Mouse (Mus musculus) myocyte (in vitro differentiated cells): ENCODE measurements at regions not wholly inside any gene's neighbourhood (a gene's known extent, or its start where the extent isn't known, plus 50 kb on each side); places are given as distances from the start of the nearest gene placed in this dataset.

ENCODE experiments used
- CEBPB ChIP-seq: IDR thresholded peaks from 2 replicates; pipeline ENCODE4 v1.6.1; 2011; ENCODE audit warnings: mild to moderate bottlenecking, moderate library complexity; ENCODE audit not compliant: poor library complexity, insufficient read depth, severe bottlenecking
- E2F4 ChIP-seq: IDR thresholded peaks from one replicate; pipeline ENCODE4 v1.6.1; 2011; ENCODE audit warnings: mild to moderate bottlenecking, control low read depth, moderate library complexity; ENCODE audit not compliant: insufficient read depth
- MAX ChIP-seq: IDR thresholded peaks from one replicate; pipeline ENCODE4 v1.6.1; 2011; ENCODE audit warnings: low read depth, mild to moderate bottlenecking, control low read depth
- MYOD1 ChIP-seq, 3 experiments: IDR thresholded peaks; one replicate each; pipeline ENCODE4 v1.6.1; 2011; ENCODE audit warnings: control low read depth in 2 of 3, low read depth in 2 of 3, mild to moderate bottlenecking in 2 of 3, moderate library complexity in 1 of 3; ENCODE audit not compliant: insufficient read length in 2 of 3, control insufficient read depth in 1 of 3
- MYOG ChIP-seq, 3 experiments: IDR thresholded peaks; one replicate each; pipeline ENCODE4 v1.6.1; 2011; ENCODE audit warnings: control low read depth in 2 of 3, low read depth in 2 of 3, mild to moderate bottlenecking in 2 of 3; ENCODE audit not compliant: insufficient read length in 2 of 3, control insufficient read depth in 1 of 3, insufficient read depth in 1 of 3
- POLR2A ChIP-seq: IDR thresholded peaks from one replicate; pipeline ENCODE4 v1.6.1; 2011; ENCODE audit warnings: low read depth, mild to moderate bottlenecking, control low read depth, moderate library complexity; ENCODE audit not compliant: insufficient read length
- POLR2AphosphoS2 ChIP-seq: IDR thresholded peaks from one replicate; pipeline ENCODE4 v1.6.1; 2011; ENCODE audit warnings: low read depth, control low read depth; ENCODE audit not compliant: insufficient read length
- REST ChIP-seq: IDR thresholded peaks from one replicate; pipeline ENCODE4 v1.6.1; 2011; ENCODE audit warnings: mild to moderate bottlenecking, control low read depth, moderate library complexity; ENCODE audit not compliant: insufficient read depth, insufficient read length
- SRF ChIP-seq: IDR thresholded peaks from one replicate; pipeline ENCODE4 v1.6.1; 2011; ENCODE audit warnings: low read depth; ENCODE audit not compliant: control insufficient read depth, insufficient read length
- TCF12 ChIP-seq: IDR thresholded peaks from one replicate; pipeline ENCODE4 v1.6.1; 2011; ENCODE audit warnings: mild to moderate bottlenecking, control low read depth; ENCODE audit not compliant: poor library complexity, insufficient read depth, severe bottlenecking
- TCF3 ChIP-seq: IDR thresholded peaks from one replicate; pipeline ENCODE4 v1.6.1; 2011; ENCODE audit warnings: low read depth, control low read depth; ENCODE audit not compliant: insufficient read length
- USF1 ChIP-seq: IDR thresholded peaks from one replicate; pipeline ENCODE4 v1.6.1; 2011; ENCODE audit warnings: low read depth, mild to moderate bottlenecking, control low read depth, moderate library complexity

GRCm38 (mm10) chr6:31274236-31274635, 124.3 kb upstream of the Mkln1 start:
- TF ChIP-seq POLR2A (no peak), POLR2AphosphoS2 (no peak), E2F4 (no peak), MAX (no peak), MYOG (IDR thresholded peaks at IDR 0.05; ENCODE audit: control insufficient read depth in 1 of 3, insufficient read depth in 1 of 3, insufficient read length in 2 of 3, low read depth in 2 of 3) (no peak), TCF12 (no peak), USF1 (no peak), REST (peak; percentile 81), SRF (no peak), TCF3 (no peak), MYOD1 (IDR thresholded peaks at IDR 0.05; ENCODE audit: control insufficient read depth in 1 of 3, insufficient read length in 2 of 3, low read depth in 2 of 3) (no peak), CEBPB (no peak)
